Mouse (Mus musculus) liver, adult 2 months (tissue): ENCODE results near the gene Ip6k1. TPM values are rescaled to one million over a fixed set of nuclear protein-coding genes. Genes with fewer than 3 reads are reported as not detected.

Experiments
- DNase-seq: peaks from one replicate; pipeline ENCODE4 v3.0.0-alpha.2; 2011; ENCODE audit warnings: low read depth, low spot score; ENCODE audit errors: extremely low read depth
- H3K27ac ChIP-seq: fragments of 200-500 bp; replicated peaks from 2 replicates; pipeline ENCODE4 v1.5.1; 2012; ENCODE audit warnings: low read depth, mild to moderate bottlenecking, control low read depth, inconsistent platforms, low read length; ENCODE audit not compliant: insufficient read depth
- H3K27me3 ChIP-seq: fragments of 200-500 bp; 2 replicates; pipeline ENCODE4 v1.6.1; 2012; ENCODE audit warnings: mild to moderate bottlenecking, moderate library complexity, low read length, inconsistent platforms; ENCODE audit not compliant: control insufficient read depth, insufficient read depth
- H3K36me3 ChIP-seq: fragments of 200-500 bp; 2 replicates; pipeline ENCODE4 v1.6.1; 2012; ENCODE audit warnings: low read length, inconsistent platforms; ENCODE audit not compliant: control insufficient read depth, insufficient read depth
- H3K4me1 ChIP-seq: fragments of 200-500 bp; 2 replicates; pipeline ENCODE4 v1.6.1; 2011; ENCODE audit warnings: low read length; ENCODE audit not compliant: control insufficient read depth, insufficient read depth
- H3K4me3 ChIP-seq: fragments of 200-500 bp; 2 replicates; pipeline ENCODE4 v1.5.1; 2011; ENCODE audit warnings: low read depth, mild to moderate bottlenecking, control low read depth, low read length, moderate library complexity; ENCODE audit not compliant: insufficient read depth
- H3K79me2 ChIP-seq: fragments of 200-500 bp; 2 replicates; pipeline ENCODE4 v1.6.1; 2012; ENCODE audit warnings: inconsistent platforms, mild to moderate bottlenecking, low read length, moderate library complexity; ENCODE audit not compliant: control insufficient read depth, insufficient read depth
- H3K9ac ChIP-seq: fragments of 200-500 bp; 2 replicates; pipeline ENCODE4 v1.6.1; 2012; ENCODE audit warnings: low read depth, mild to moderate bottlenecking, control low read depth, inconsistent platforms, low read length
- CTCF ChIP-seq: fragments of 200-500 bp; IDR thresholded peaks from 2 replicates; pipeline ENCODE4 v1.5.1; 2011; ENCODE audit warnings: low read depth, low read length, control low read depth
- POLR2A ChIP-seq: fragments of 200-500 bp; IDR thresholded peaks from 2 replicates; pipeline ENCODE4 v1.6.1; 2011; ENCODE audit warnings: low read length, control low read depth; ENCODE audit not compliant: insufficient read depth; ENCODE audit errors: extremely low read depth
- WGBS: fragments of 180-500 bp; shearing (Covaris S2); methylation state at CpG from one replicate; pipeline ENCODE4 v1.1.7; 2018; 5-methylcytosine and 5-hydroxymethylcytosine counted together
- polyA plus RNA-seq: library from polyadenylated mRNA; depleted of rRNA; stranded (reverse); fragments of >200 nt; gene quantifications from 2 replicates; pipeline ENCODE4 v1.2.3, GENCODE M21; 2012
- total RNA-seq: library from RNA; depleted of rRNA; stranded (reverse); fragments of >200 nt; gene quantifications from 2 replicates; pipeline ENCODE4 v1.2.3, GENCODE M21; 2014

Gene Ip6k1
- total and polyA plus RNA-seq, 2 experiments: 40.1 to 46.3 TPM

GRCm38 (mm10) chr9:108044751-108045492, 42.6 kb downstream of the Ip6k1 start:
- H3K4me1 ChIP-seq: peaks cover 7% of the 10 kb centered on the region; the same call in 1 of the 2 replicates
- no peak overlapping the region for H3K9ac ChIP-seq
- H3K79me2 ChIP-seq: peaks cover 4% of the 10 kb centered on the region; the same call in 1 of the 2 replicates
- no peak for DNase-seq
- no peak overlapping the region for H3K4me3 ChIP-seq
- H3K27ac ChIP-seq: no peak overlapping the region
- TF ChIP-seq POLR2A (no peak), CTCF (peak; percentile 33; the same call in 1 of the 2 replicates)
- H3K27me3 ChIP-seq: no peaks in the 10 kb centered on the region
- peaks cover 18% of the 10 kb centered on the region for H3K36me3 ChIP-seq
- WGBS: 99% methylated on average over 8 of the region's 8 CpGs

- peaks cover 8% of the 10 kb centered on the region for H3K36me3 ChIP-seq
- no peak for DNase-seq
- WGBS: 97% methylated on average over 4 of the region's 4 CpGs
- H3K27ac ChIP-seq: no peak overlapping the region
- H3K79me2 ChIP-seq: peaks cover 4% of the 10 kb centered on the region; the same call in 1 of the 2 replicates
- no peaks in the 10 kb centered on the region for H3K27me3 ChIP-seq
- H3K4me3 ChIP-seq: no peak overlapping the region
- no peak overlapping the region for H3K9ac ChIP-seq
- H3K4me1 ChIP-seq: peaks cover 16% of the 10 kb centered on the region
- no peak for TF ChIP-seq POLR2A
- no peak for TF ChIP-seq CTCF
Measured at GRCm38 (mm10) chr9:108046582-108046981, 44.3 kb downstream of the Ip6k1 start.

GRCm38 (mm10) chr9:108047601-108048565, 45.6 kb downstream of the Ip6k1 start:
- H3K36me3 ChIP-seq: peaks cover 4% of the 10 kb centered on the region; the same call in 1 of the 2 replicates
- peak overlapping the region; percentile 43 for H3K27ac ChIP-seq
- DNase-seq: no peak
- peak overlapping the region; percentile 62; the same call in 1 of the 2 replicates for H3K9ac ChIP-seq
- H3K4me3 ChIP-seq: peak overlapping the region; percentile 71; the same call in 1 of the 2 replicates
- WGBS: 44% methylated on average over 17 of the region's 17 CpGs
- H3K79me2 ChIP-seq: peaks cover 4% of the 10 kb centered on the region; the same call in 1 of the 2 replicates
- H3K27me3 ChIP-seq: no peaks in the 10 kb centered on the region
- peaks cover 17% of the 10 kb centered on the region for H3K4me1 ChIP-seq
- TF ChIP-seq CTCF (no peak), POLR2A (no peak)

GRCm38 (mm10) chr9:108048566-108048955, 46.3 kb downstream of the Ip6k1 start:
- H3K79me2 ChIP-seq: peaks cover 4% of the 10 kb centered on the region; the same call in 1 of the 2 replicates
- H3K4me3 ChIP-seq: peak overlapping the region; percentile 71
- peaks cover 4% of the 10 kb centered on the region; the same call in 1 of the 2 replicates for H3K36me3 ChIP-seq
- no peaks in the 10 kb centered on the region for H3K27me3 ChIP-seq
- TF ChIP-seq CTCF (no peak), POLR2A (no peak)
- no peak for DNase-seq
- H3K9ac ChIP-seq: peak overlapping the region; percentile 62
- 2% methylated on average over 19 of the region's 19 CpGs for WGBS
- H3K27ac ChIP-seq: peak overlapping the region; percentile 43
- peaks cover 23% of the 10 kb centered on the region for H3K4me1 ChIP-seq

- WGBS: under 1% methylated on average over 39 of the region's 39 CpGs
- Histone ChIP-seq H3K36me3 (peaks cover 4% of the 10 kb centered on the region; the same call in 1 of the 2 replicates), H3K27ac (peak within 1 kb of the TSS; percentile 65), H3K9ac (peak within 1 kb of the TSS; percentile 88), H3K4me3 (peak within 1 kb of the TSS; percentile 83), H3K27me3 (no peaks in the 10 kb centered on the region), H3K4me1 (peaks cover 24% of the 10 kb centered on the region), H3K79me2 (peaks cover 4% of the 10 kb centered on the region; the same call in 1 of the 2 replicates)
- TF ChIP-seq CTCF (no peak), POLR2A (peak; percentile 79)
- peak; percentile 95 for DNase-seq
Measured at GRCm38 (mm10) chr9:108049016-108049455, 46.7 kb downstream of the Ip6k1 start, which contains the start of gene Gmppb. Gene Gmppb, plus strand, starts transcription at chr9:108049242.
